Mouse (Mus musculus) cerebellum, adult 9-10 months (tissue): ENCODE results near the gene Serpina3n.
A peak's percentile ranks its signal among the peaks of the same experiment; 100 is the strongest.
"Not testable (repeated sequence)": the region's sequence is repeated elsewhere in the genome, so short reads cannot be mapped to it uniquely, and the experiment has no call there.

Source experiments
- DNase-seq: peaks from one replicate; pipeline ENCODE4 v3.0.0; 2022

The Serpina3n gene

DNA sequence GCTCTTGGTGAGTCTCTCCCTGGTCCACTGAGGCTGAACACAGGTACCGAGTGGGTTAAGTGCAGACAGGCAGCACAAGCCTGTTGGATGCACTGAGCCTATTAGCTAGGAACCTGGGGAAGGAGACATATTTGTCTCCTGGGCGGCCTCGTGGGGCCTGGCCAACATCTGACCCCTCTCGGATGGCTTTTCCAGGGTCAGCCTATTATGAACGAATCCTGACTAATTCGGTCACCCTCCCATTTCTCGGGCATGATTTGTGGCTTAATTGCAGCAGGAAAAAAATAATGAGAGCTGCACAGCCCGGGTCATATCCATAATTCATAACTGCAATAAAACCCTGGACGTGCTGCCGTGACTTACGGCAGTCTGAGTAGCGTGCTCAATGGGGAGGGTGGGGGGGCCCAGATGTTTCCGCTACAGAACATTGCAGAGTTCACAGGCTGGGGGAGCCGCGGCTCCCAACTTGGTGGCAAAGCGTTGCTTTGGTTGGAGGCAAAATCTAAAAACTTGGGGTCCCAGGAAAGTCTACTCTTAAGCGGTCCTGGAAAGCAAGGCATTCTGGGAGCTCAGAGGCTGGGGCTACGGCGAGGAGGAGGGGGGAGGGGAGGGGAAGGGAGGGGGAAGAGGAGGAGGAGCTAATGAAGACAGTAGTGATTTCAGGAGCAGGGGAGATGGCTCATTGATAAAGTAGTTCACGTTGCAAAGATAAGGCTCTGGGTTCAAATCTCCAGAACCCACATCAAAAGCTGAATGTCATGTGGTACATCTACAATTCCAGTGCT lies 27.6 kb downstream of the Serpina3n start:
- no peak for DNase-seq

DNA sequence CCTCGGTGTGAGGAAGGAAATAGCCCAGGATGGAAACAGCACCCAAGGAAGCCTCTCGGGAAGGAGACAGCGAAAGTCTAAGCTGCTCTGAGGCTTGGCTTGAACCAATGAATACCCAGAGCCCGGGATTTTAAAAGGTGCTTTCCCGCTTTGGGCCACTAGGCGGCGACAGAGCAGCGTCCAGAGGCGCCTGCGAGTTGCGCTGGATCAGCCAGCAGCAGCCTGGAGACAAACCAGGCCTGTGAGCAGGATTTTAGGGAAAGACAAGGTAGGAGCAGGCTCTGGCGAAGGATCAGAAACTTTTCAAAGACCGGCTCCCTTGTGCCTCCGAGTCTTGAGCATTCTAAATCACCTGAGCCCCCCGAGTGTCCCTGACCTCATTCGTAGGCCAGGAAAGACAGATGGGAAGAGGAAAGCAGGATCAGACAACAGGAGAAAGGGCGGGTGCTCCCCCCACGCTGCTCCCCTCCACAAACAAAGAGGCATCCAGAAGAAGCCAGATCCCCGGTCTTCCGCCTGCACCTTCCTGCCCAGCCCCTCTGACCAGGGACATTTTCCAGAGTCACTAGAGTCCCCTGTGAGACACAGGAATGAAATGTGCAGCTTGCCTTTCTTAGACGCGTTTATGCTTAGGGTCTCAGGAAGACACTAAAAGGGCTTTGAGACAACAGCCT lies 33.7 kb downstream of the Serpina3n start:
- DNase-seq, result peak; percentile 85

DNA sequence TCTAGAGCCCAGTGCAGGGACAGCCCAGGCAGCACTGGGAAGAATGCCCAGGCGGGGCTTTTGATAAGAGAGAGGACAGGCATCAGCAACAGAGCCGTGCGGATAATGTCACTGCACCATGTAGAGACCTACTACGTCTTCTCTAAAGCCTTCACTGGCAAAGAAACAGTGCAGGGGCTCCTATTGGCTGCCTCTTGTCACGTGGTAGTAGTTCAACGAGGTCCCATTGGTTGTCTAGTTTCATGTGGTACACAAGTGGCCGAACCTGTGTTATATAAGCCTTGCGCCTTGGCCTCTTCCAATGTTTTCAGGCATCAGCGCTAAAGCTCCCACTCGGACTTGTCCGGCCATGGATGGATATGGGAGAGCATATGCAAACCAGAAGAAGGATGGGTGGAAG lies 37.2 kb downstream of the Serpina3n start:
- DNase-seq, result no peak

DNA sequence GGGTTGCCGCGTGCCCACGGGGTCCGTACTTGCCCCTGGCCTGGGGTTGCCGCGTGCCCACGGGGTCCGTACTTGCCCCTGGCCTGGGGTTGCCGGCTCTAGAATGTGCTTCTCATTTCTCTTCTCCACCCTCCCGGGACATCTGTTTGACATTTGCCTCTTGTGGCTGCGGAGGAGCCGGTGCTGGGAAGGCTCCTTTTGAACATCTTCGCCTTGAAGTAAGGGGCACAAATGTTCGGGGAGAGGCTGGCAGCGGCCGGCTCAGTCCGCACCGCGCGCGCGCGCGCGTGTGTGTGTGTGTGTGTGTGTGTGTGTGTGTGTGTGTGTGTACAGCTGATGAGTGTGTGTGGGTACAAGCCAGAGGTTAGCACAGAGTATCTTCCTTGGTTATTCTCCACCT lies 40.5 kb downstream of the Serpina3n start:
- DNase-seq, result not testable (repeated sequence)

DNA sequence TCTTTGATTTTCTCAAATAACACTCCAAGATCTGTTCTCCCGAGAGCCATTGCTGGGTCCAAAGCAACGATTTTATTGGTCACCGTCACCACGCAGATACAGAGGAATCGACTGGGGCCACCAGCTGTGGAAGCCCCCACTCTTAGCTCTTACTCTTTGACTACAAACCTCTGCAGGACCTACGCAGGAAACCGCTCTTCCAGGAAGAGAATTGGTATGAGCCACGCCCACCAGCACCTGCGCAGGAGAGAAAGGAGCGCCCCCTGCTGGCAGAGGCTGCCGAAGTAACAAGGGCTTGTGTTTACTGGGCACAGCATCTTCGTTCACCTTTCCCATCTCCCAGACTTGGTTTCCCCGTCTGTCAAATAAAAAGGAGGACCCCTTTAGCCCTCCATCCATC lies 41.6 kb downstream of the Serpina3n start:
- peak; percentile 23 for DNase-seq

DNA sequence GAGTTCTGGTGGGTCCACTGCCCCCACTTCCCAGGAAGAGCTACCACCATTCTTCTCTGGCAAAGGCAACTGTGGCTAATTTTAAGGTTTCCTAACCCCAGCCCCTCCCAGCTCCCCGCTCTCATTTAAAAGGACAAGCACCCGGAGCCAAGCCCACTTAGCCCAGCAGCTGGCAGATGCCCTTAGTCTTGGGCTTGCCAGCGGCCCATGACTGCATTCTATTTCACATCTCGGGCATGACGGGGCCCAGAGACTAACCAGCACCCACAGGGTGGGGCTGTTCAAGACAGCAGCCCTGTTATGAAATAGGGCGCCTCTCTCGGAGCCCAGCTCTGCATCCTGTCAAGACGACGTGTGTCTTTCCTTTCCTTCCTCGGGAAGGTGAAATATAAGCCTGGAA lies 43.7 kb downstream of the Serpina3n start:
- no peak for DNase-seq

DNA sequence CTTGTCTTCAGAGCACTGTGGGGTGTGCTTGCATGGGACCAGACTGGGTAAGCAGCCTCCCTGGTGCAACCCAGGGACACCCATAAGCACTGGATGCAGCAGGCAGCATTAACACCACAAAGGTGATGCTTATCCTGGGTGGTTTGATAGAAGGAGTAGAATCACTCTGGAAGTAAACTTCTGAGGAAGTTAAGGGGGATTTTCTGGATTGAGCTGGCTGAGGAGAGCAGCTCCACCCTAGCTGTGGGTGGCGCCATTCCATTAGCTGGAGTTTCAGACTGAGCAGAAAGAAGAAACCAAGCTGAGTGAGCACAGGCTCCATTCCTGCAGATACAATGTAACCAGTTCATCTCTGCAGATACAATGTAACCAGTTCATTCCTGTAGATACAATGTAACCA lies 46.5 kb downstream of the Serpina3n start:
- DNase-seq, result no peak

DNA sequence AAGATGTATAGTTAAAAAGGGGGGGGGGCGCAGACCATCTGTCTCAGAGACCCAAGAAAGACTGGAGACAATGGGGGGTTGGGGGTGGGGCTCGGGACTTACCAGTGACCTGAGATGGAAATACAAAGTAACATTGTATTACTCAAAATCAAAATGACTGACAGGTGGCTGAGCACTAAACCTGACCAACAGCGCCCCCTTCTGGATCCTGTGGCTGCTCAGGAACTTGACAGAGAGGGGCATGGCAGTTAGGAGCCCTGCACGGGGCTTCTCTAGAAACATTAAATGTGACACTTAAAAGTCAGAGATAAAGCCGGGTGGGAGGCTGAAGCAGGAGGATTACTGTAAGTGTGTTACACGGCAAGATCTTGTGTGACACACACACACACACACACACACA lies 52.8 kb downstream of the Serpina3n start:
- no peak for DNase-seq

DNA sequence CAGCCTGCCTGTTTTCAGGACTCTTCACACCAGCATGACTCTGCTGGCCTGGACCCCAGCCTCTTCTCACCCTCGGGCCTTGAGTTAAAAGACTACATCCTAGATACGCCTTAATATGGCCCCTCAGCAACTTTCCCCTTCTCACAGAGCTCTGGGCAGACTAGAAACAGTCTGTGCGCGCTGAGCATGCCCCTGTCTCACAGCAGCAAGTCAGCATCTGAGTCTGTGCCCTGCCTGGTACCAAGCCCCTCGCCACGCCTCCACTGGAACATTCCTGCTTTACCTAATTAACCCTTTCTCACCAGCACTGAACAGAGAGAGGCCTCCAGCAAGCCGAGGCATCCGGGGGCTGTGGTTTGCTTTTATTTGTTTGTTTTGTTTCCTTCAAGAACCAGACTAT lies 54.8 kb downstream of the Serpina3n start:
- no peak for DNase-seq
